Mouse (Mus musculus) liver, postnatal 0 days (tissue): ENCODE measurements around the gene Fmc1.

Experiments
- CTCF ChIP-seq: sonication (generic); IDR thresholded peaks from 2 replicates; pipeline ENCODE4 v1.5.1; 2016; ENCODE audit warnings: antibody characterized with exemption, low read depth
- EP300 ChIP-seq: IDR thresholded peaks from 2 replicates; pipeline ENCODE4 v1.6.1; 2016; ENCODE audit warnings: antibody characterized with exemption, low read depth, mild to moderate bottlenecking

- TF ChIP-seq EP300 = no peak
- TF ChIP-seq CTCF = no peak
These were observed 2.5 kb downstream of the Fmc1 start for GRCm38 (mm10) chr6:38535788-38536187.
